Mouse (Mus musculus) lung, adult 2 months (tissue): Measurements from ENCODE around the gene Gm49393.

Experiments
- CTCF ChIP-seq: fragments of 200-500 bp; IDR thresholded peaks from 2 replicates; pipeline ENCODE4 v1.5.1; 2011; ENCODE audit warnings: mild to moderate bottlenecking, low read length, control low read depth; ENCODE audit not compliant: insufficient read depth
- POLR2A ChIP-seq: fragments of 200-500 bp; IDR thresholded peaks from 2 replicates; pipeline ENCODE4 v1.6.1; 2011; ENCODE audit warnings: low read depth, mild to moderate bottlenecking, control low read depth, low read length, borderline replicate concordance; ENCODE audit errors: extremely low read depth

- TF ChIP-seq POLR2A (no peak), CTCF (no peak)
These were observed 86.9 kb downstream of the Gm49393 start for GRCm38 (mm10) chr13:60848241-60849120.
